Mouse (Mus musculus) hindbrain, embryonic 13.5 days (tissue): ENCODE data around the gene Muc5b. TPM values are rescaled to one million over a fixed set of nuclear protein-coding genes. Genes with fewer than 3 reads are reported as not detected.

Experiments used
- ATAC-seq: fragments of 200-750 bp; cut with Nextera tagmentation; 2 replicates; pipeline ENCODE4 v1.8.0; 2017; ENCODE audit warnings: moderate TSS enrichment; ENCODE audit not compliant: low FRiP score
- H3K27ac ChIP-seq: fragments of 300-500 bp; sonication (generic); 2 replicates; pipeline ENCODE4 v1.5.1; 2015; ENCODE audit warnings: inconsistent platforms, mild to moderate bottlenecking, moderate library complexity
- H3K27me3 ChIP-seq: fragments of 300-500 bp; sonication (generic); 2 replicates; pipeline ENCODE4 v1.6.1; 2015; ENCODE audit warnings: mild to moderate bottlenecking, inconsistent platforms
- H3K36me3 ChIP-seq: fragments of 300-500 bp; sonication (generic); 2 replicates; pipeline ENCODE4 v1.6.1; 2015; ENCODE audit warnings: mild to moderate bottlenecking, inconsistent platforms
- H3K4me1 ChIP-seq: fragments of 300-500 bp; sonication (generic); replicated peaks from 2 replicates; pipeline ENCODE4 v1.6.1; 2015; ENCODE audit warnings: inconsistent platforms
- H3K4me2 ChIP-seq: fragments of 300-500 bp; sonication (generic); 2 replicates; pipeline ENCODE4 v1.6.1; 2015; ENCODE audit warnings: inconsistent platforms, mild to moderate bottlenecking, moderate library complexity
- H3K4me3 ChIP-seq: fragments of 300-500 bp; sonication (generic); 2 replicates; pipeline ENCODE4 v1.5.1; 2015; ENCODE audit warnings: mild to moderate bottlenecking, inconsistent platforms
- H3K9ac ChIP-seq: fragments of 300-500 bp; sonication (generic); 2 replicates; pipeline ENCODE4 v1.6.1; 2015; ENCODE audit warnings: mild to moderate bottlenecking, inconsistent platforms
- H3K9me3 ChIP-seq: fragments of 300-500 bp; sonication (generic); 2 replicates; pipeline ENCODE4 v1.6.1; 2016; ENCODE audit warnings: inconsistent platforms
- whole genome bisulfite sequencing: fragments of 180-500 bp; shearing (Covaris S2); methylation state at CpG from one replicate; pipeline ENCODE4 v1.1.7; 2015; 5-methylcytosine and 5-hydroxymethylcytosine counted together
- polyA plus RNA-seq: library from polyadenylated mRNA; unstranded; fragments of >200 nt; fragmentation: Nextera tagmentation; extraction: Ambion mirVana; gene quantifications from 2 replicates; pipeline ENCODE4 v1.2.1, GENCODE M21; 2015

Gene Muc5b
- polyA plus RNA-seq, 1 experiment from 2014 or later = 0.04 TPM

DNA sequence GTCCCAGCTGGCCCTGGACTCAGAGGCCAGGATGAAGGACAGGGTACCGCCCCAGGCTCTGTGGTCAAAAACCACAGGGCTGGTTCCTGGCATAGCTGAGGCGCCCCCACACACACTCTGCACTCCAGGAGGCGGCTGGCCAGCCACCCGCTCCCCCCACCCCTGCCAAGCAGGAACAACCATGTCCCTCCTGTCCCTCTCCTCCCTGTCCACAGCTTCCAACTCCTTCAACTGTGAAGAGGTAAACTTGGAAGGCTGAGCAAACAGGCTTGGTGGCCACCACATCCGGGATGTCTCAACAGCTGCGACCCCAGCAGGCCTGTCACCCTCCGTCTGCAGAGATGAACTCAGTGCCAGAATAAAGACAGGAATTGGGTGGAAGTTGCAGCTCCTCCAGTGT is 2.9 kb upstream of the Muc5b start:
- Histone ChIP-seq H3K27ac (no peak overlapping the region), H3K9ac (no peak overlapping the region), H3K4me1 (no peaks in the 10 kb centered on the region), H3K4me3 (no peak overlapping the region), H3K4me2 (no peak overlapping the region), H3K9me3 (no peaks in the 10 kb centered on the region), H3K36me3 (no peaks in the 10 kb centered on the region), H3K27me3 (no peaks in the 10 kb centered on the region)
- 83% methylated on average over 7 of the region's 7 CpGs for WGBS
- ATAC-seq = no peak

DNA sequence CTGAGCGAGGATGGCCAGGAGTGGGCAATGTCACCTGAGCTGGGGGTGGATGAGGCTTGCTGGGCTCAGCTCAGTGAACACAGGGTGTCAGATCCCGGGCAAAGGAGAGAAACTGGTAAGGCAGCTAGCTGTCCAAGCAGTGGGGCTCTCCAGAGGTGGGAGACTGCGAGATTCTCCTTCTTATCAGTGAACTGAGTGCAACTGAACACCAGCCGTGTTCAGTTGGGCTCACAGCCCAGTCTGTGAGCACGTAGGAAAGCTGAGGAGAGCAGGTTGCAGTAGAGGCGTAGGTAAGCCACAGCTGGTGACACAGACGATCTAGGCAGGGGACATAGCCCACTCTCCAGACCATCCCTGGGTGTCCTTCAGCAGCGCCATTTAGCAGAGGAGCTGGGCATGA is 2.4 kb upstream of the Muc5b start:
- Histone ChIP-seq H3K36me3 (no peaks in the 10 kb centered on the region), H3K4me1 (no peaks in the 10 kb centered on the region), H3K27ac (no peak overlapping the region), H3K9me3 (no peaks in the 10 kb centered on the region), H3K4me2 (no peak overlapping the region), H3K9ac (no peak overlapping the region), H3K4me3 (no peak overlapping the region), H3K27me3 (no peaks in the 10 kb centered on the region)
- ATAC-seq = no peak
- 82% methylated on average over 8 of the region's 8 CpGs for WGBS

DNA sequence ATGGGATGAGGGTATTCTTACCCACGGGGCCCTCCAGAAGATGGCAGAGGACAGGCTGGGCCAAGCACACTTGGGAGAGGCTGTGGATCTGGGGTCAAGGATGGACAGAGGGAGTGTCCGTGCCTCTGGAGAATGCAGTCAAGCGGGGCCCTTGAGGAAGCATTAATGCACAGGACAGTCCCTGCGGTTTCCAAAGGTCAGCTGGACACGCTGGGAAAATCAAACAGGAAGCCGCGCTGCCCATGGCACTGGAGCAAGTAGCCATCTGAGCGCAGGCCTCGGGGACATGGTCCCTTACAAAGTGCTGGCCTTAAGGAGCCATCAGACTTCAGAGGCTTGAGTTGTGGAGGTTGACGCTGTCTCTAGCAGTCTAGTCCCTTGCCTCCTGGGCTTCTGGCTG is 1.5 kb downstream of the Muc5b start:
- whole genome bisulfite sequencing = 87% methylated on average over 10 of the region's 10 CpGs
- no peaks in the 10 kb centered on the region for H3K4me1 ChIP-seq
- ATAC-seq = no peak
- H3K27ac ChIP-seq = no peak overlapping the region
- H3K4me2 ChIP-seq = no peak overlapping the region
- H3K9ac ChIP-seq = no peak overlapping the region
- H3K36me3 ChIP-seq = no peaks in the 10 kb centered on the region
- no peak overlapping the region for H3K4me3 ChIP-seq
- no peaks in the 10 kb centered on the region for H3K9me3 ChIP-seq
- no peaks in the 10 kb centered on the region for H3K27me3 ChIP-seq

DNA sequence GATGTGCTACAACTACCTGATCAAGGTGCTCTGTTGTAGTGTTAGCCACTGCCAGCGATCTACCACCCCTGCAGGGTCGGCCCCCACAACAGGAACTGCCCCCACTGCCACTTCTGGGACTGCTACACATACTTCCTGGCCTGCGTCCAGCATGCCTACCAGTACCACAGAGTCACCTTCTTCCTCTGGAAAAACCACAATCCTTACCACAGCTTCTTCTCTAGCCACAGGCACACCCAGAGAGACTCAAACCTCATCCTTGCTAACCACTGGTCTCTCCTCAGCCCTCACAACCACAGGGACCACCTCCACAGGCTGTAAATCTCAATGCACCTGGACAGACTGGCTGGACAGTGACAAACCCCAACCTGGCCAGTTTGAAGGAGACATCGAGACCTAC is 22.2 kb downstream of the Muc5b start:
- WGBS = 86% methylated on average over 4 of the region's 4 CpGs
- no peak for ATAC-seq

DNA sequence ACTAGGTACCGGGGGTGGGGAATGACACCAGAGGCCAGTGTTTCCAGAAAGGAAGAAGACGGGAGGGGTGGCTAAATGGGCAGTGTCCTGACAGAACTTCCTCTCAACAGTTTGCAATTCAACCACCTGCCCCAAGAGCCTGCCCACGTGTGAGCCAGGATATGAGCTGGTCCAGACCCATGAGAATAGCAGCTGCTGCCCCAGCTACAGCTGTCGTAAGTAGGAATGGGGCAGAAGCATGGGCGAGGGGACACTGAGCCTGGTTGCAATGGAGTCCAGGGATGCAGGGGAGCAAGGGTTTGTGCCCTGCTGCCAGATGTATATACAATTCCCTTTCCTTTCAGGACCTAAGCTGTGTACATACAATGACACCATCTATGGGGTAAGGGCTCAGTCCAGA is 30.8 kb downstream of the Muc5b start:
- Histone ChIP-seq H3K4me3 (no peak overlapping the region), H3K4me1 (no peaks in the 10 kb centered on the region), H3K27me3 (no peaks in the 10 kb centered on the region), H3K9me3 (no peaks in the 10 kb centered on the region), H3K9ac (no peak overlapping the region), H3K4me2 (no peak overlapping the region), H3K36me3 (peaks cover 36% of the 10 kb centered on the region), H3K27ac (no peak overlapping the region)
- ATAC-seq = no peak
- 86% methylated on average over 5 of the region's 5 CpGs for WGBS

More for the DNA sequence above, 22.2 kb downstream of the Muc5b start:
- no peaks in the 10 kb centered on the region for H3K9me3 ChIP-seq
- H3K4me3 ChIP-seq = no peak overlapping the region
- no peak overlapping the region for H3K9ac ChIP-seq
- no peaks in the 10 kb centered on the region for H3K36me3 ChIP-seq
- no peaks in the 10 kb centered on the region for H3K27me3 ChIP-seq
- H3K27ac ChIP-seq = no peak overlapping the region
- no peaks in the 10 kb centered on the region for H3K4me1 ChIP-seq
- no peak overlapping the region for H3K4me2 ChIP-seq

DNA sequence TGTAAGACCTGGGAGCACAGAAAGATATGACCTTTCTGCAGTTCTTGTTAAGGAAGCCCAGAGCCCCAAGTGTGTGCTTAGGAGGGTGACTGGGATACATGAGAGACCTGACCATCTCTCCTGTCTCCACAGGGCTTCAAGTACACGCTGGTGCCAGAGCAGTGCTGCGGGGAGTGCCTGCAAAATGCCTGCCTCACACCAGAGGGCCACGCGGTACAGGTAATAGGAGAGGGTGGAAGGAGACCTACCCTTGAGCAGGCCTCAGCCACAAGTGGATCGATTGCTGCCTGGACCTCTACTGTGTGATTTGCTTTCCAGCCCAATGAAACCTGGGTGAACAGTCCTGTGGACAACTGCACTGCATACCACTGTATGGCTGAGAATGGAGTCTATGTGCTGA is 31.7 kb downstream of the Muc5b start:
- H3K4me2 ChIP-seq = no peak overlapping the region
- no peak for ATAC-seq
- WGBS = 86% methylated on average over 5 of the region's 5 CpGs
- H3K4me1 ChIP-seq = no peaks in the 10 kb centered on the region
- H3K4me3 ChIP-seq = no peak overlapping the region
- peaks cover 41% of the 10 kb centered on the region for H3K36me3 ChIP-seq
- H3K9me3 ChIP-seq = no peaks in the 10 kb centered on the region
- no peaks in the 10 kb centered on the region for H3K27me3 ChIP-seq
- H3K9ac ChIP-seq = no peak overlapping the region
- H3K27ac ChIP-seq = no peak overlapping the region

DNA sequence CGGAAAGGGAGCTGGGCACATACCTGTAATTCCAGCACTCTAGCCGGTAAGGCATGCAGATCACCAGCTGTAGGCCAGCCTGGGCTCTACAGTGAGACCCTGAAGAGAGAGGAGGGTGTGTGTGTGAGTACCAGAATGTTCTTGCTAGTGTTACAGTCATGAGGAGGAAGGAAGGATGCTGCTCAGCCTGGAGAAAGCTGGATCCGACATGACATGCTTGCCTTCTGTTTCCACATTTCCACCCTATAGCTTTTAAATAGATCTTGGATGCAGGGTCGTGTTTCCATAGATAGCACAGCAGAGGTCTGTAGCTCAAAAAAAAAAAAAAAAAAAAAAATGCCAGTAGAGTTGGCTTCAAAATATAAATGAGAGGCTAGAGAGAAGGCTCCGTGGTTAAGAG is 36.0 kb downstream of the Muc5b start:
- Histone ChIP-seq H3K4me3 (no peak overlapping the region), H3K9me3 (no peaks in the 10 kb centered on the region), H3K36me3 (peaks cover 77% of the 10 kb centered on the region), H3K27ac (no peak overlapping the region), H3K4me2 (no peak overlapping the region), H3K4me1 (no peaks in the 10 kb centered on the region), H3K27me3 (no peaks in the 10 kb centered on the region), H3K9ac (no peak overlapping the region)
- WGBS = 89% methylated on average over 5 of the region's 5 CpGs
- no peak for ATAC-seq

DNA sequence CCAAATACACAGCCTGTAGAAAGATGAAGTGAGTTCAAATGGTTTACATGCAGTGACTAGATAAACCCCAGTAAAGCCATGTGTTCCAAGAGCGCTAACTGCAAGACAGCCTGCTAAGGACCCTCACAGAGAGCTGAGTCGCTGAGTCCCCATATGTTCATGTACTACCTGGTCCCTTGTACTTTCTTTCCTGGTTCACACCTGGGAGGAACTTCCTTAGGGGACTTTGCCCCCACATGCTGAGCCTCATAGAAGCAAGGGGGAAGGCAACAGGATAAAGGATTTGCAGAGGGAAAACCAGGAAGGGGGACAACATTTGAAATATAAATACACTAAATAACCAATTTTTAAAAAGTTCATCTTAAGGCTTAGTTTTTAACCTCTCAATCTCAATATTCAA is 39.9 kb downstream of the Muc5b start:
- H3K9me3 ChIP-seq = no peaks in the 10 kb centered on the region
- H3K27me3 ChIP-seq = no peaks in the 10 kb centered on the region
- 95% methylated on average over 2 of the region's 2 CpGs for WGBS
- H3K4me3 ChIP-seq = no peak overlapping the region
- H3K9ac ChIP-seq = no peak overlapping the region
- no peak for ATAC-seq
- H3K4me1 ChIP-seq = no peaks in the 10 kb centered on the region
- no peak overlapping the region for H3K27ac ChIP-seq
- peaks cover 87% of the 10 kb centered on the region for H3K36me3 ChIP-seq
- H3K4me2 ChIP-seq = no peak overlapping the region

DNA sequence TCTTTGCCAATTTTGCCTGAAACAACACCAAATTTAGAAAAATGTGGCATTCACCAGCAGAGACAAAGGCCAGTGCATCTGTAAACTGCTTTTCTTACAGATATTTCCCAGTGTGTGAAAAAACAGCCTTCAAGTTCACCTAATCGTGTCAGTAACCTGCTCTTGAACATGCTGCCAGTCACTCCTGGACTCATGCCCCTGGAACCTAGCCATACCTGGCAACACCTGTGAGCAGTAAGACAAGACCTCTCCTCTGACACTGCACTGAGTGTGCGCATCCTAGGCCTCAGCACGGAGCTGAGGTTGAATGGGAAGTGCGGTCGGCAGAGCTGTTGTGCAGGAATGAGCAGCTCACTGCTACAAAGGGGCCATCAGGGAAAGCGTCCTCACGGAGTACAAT is 53.3 kb downstream of the Muc5b start:
- ATAC-seq = no peak
- WGBS = 94% methylated on average over 7 of the region's 7 CpGs
- H3K36me3 ChIP-seq = peaks cover 70% of the 10 kb centered on the region
- no peaks in the 10 kb centered on the region for H3K9me3 ChIP-seq
- H3K27ac ChIP-seq = no peak overlapping the region
- H3K27me3 ChIP-seq = no peaks in the 10 kb centered on the region
- H3K4me1 ChIP-seq = peaks cover 5% of the 10 kb centered on the region
- H3K4me3 ChIP-seq = no peak overlapping the region
- H3K9ac ChIP-seq = no peak overlapping the region
- H3K4me2 ChIP-seq = no peak overlapping the region

DNA sequence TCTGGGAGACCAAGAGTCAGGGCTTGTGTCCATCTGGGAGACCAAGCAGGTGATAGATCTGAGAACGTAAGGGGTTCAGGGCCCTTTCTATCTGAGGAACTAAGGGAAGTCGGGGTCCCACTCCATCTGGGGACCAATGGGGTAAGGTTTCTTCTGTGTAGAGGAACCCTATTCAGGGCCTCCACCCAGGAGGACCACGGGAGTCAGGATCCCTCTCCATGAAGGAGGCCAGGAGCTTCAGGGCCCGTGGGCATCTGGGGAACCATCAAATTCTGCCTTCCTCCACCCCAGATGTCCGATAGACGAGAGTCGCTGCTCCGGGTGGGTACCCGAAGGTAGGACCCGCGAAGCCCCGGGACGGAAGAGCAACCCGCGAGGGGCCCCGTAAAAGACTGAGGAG is 63.0 kb downstream of the Muc5b start:
- H3K9me3 ChIP-seq = no peaks in the 10 kb centered on the region
- 2% methylated on average over 16 of the region's 16 CpGs for WGBS
- H3K27me3 ChIP-seq = peaks cover 20% of the 10 kb centered on the region
- H3K36me3 ChIP-seq = no peaks in the 10 kb centered on the region
- peak overlapping the region; percentile 92 for H3K4me3 ChIP-seq
- peak; percentile 71 for ATAC-seq
- H3K4me1 ChIP-seq = peaks cover 44% of the 10 kb centered on the region
- H3K4me2 ChIP-seq = peak overlapping the region; percentile 87
- peak overlapping the region; percentile 96 for H3K9ac ChIP-seq
- H3K27ac ChIP-seq = peak overlapping the region; percentile 89

DNA sequence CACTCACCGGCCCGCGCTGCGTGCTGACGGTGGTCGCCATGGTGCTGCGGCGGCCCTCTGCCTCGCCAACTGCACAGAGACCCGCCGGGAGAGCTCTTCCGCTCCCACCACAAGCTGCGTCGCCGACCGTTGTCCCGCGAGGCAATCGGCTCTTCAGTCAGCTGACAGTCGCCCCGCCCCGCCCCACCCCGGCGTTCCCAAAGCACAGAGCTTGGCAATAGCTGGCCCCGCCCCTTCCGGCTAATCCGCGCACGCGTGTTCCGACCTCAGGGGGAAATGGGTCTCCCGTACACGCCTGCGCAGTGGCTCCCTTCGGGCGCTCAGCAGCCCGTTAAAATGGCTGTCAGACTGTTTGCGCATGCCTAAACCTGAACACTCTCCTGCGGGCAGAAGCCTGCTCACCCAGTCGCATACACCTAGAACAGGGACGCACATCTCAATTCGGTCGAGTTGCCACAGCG is 63.4 kb downstream of the Muc5b start:
- Histone ChIP-seq H3K9ac (peak overlapping the region; percentile 96), H3K27ac (peak overlapping the region; percentile 89), H3K4me1 (peaks cover 39% of the 10 kb centered on the region), H3K4me3 (peak overlapping the region; percentile 92), H3K9me3 (no peaks in the 10 kb centered on the region), H3K4me2 (peak overlapping the region; percentile 87), H3K27me3 (peaks cover 20% of the 10 kb centered on the region), H3K36me3 (no peaks in the 10 kb centered on the region)
- WGBS = under 1% methylated on average over 43 of the region's 44 CpGs
- ATAC-seq = peak; percentile 98

DNA sequence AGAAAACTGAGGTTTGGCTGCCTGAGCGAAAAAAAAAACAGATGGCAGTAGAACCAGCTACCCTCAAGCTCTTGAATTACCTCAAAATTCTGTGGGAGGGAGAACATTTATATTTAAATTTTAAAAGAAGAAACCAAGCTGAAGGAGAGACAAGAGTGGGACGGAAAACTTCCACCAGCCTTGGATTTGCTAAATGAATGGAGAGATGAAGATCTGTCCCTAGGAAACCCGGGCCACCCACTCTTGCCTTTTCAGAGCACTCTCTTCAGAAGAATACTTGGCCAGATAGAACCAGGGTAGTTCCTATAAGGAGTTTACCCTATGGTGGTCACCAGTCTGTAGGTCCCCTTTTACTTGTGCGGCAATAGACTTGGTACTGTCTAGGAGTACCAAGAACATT is 63.9 kb downstream of the Muc5b start:
- Histone ChIP-seq H3K36me3 (no peaks in the 10 kb centered on the region), H3K9ac (peak overlapping the region; percentile 71), H3K4me2 (peak overlapping the region; percentile 87), H3K4me1 (peaks cover 36% of the 10 kb centered on the region), H3K27me3 (peaks cover 24% of the 10 kb centered on the region), H3K27ac (peak overlapping the region; percentile 89), H3K9me3 (no peaks in the 10 kb centered on the region), H3K4me3 (peak overlapping the region; percentile 92)
- WGBS = 72% methylated on average over 4 of the region's 4 CpGs
- no peak for ATAC-seq

DNA sequence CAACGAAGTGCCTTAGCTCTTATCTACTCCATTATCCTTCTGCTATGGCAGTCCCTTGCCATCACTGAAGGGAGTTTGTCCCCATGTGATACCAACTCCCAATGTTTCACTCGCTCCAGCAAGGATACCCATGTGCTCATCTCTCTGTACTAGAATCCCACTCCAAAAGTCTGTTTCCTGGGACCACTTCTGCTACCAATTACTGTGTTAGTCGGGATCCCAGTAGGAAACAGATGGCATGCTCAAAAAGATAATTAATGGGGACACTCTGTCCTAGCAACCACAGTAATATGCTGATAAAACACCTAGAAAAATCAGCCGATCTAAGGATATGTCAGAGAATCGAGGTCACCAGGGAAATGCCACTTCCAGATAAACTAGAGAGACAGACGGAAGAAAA is 69.7 kb downstream of the Muc5b start:
- H3K4me3 ChIP-seq = no peak overlapping the region
- no peak overlapping the region for H3K4me2 ChIP-seq
- WGBS = 66% methylated on average over 6 of the region's 6 CpGs
- no peak overlapping the region for H3K9ac ChIP-seq
- no peak overlapping the region for H3K27ac ChIP-seq
- H3K4me1 ChIP-seq = peaks cover 19% of the 10 kb centered on the region
- H3K27me3 ChIP-seq = peaks cover 38% of the 10 kb centered on the region
- H3K9me3 ChIP-seq = no peaks in the 10 kb centered on the region
- no peak for ATAC-seq
- no peaks in the 10 kb centered on the region for H3K36me3 ChIP-seq

DNA sequence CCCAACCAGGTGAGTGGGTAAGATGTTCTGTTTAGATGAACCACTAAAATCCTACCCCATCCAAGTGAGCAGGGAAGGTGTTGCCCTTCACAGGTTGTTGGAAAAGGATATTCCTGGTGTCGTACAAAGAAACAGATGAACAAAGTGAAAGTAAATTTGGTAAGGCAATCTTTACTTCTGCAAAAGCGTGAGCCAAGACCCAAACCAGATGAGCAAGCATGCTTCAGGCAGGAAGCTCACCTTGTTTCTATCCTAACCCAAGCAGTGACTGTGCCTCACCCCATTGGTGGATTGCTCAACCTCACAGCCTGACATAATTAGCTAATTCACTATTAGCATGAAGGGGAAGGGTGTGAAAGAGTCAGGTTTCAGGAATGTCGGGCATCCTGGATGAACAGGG is 72.4 kb downstream of the Muc5b start:
- peaks cover 22% of the 10 kb centered on the region for H3K27me3 ChIP-seq
- 66% methylated on average over 3 of the region's 3 CpGs for WGBS
- no peaks in the 10 kb centered on the region for H3K36me3 ChIP-seq
- ATAC-seq = no peak
- H3K9ac ChIP-seq = no peak overlapping the region
- H3K27ac ChIP-seq = no peak overlapping the region
- H3K4me1 ChIP-seq = peaks cover 19% of the 10 kb centered on the region
- no peaks in the 10 kb centered on the region for H3K9me3 ChIP-seq
- no peak overlapping the region for H3K4me3 ChIP-seq
- no peak overlapping the region for H3K4me2 ChIP-seq
